Mouse (Mus musculus): ENCODE data around the gene Kbtbd4. TPM values are rescaled to one million over a fixed set of nuclear protein-coding genes. Genes with fewer than 3 reads are reported as not detected.

The Kbtbd4 gene
- total and polyA plus RNA-seq, 3 experiments: 21.9 to 23.1 TPM; not detected in 1

DNA sequence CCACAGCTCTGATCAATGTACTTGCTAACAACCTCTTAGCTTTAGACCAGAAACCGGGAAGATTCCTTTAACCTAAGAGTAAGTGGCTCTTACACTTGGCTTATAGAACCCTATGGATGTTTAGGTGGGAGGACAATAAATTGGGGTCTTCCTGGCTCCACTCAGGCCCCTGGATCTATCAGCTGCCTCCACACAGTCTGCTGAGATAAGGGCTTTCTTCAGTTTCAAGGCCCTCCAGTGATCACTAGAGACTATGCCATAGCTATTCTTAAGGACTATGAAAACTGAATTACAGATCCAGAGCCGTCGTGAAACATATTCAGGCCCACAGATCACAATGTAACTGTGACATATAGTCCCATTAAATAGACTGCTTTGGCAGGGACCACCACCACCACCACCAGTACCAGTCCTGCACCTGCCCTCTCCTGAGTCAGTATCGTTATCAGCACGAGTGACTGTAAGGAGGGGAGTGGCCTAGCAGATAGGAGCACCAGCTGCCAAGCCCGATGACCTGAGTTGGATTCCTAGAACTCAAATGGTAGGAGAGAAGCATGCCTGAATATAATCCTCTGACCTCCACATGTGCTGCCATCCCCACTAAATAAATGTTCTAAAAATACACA lies 10.8 kb upstream of the Kbtbd4 start:
- peaks cover 8 to 25% of the 10 kb centered on the region in 2 experiments for H3K4me1 ChIP-seq (ENCODE audit: control insufficient read depth in 1 of 2, insufficient read depth in 2 of 2, low read length in 2 of 2)
- peaks cover 4 to 22% of the 10 kb centered on the region in 2 experiments; a peak in 3 of 4 replicates for H3K36me3 ChIP-seq (ENCODE audit: control insufficient read depth in 1 of 2, insufficient read depth in 2 of 2, low read length in 2 of 2)
- H3K4me3 ChIP-seq (ENCODE audit: control insufficient read depth in 1 of 2, insufficient read depth in 1 of 2, low read depth in 2 of 2, low read length in 2 of 2): no peak overlapping the region
- no peaks in the 10 kb centered on the region for H3K27me3 ChIP-seq (ENCODE audit: control insufficient read depth in 1 of 2, insufficient read depth in 2 of 2, low read length in 2 of 2)
- no peak overlapping the region for H3K9ac ChIP-seq (ENCODE audit: control insufficient read depth, low read depth, low read length, poor library complexity, severe bottlenecking)
- peak overlapping the region; percentile 67 for H3K27ac ChIP-seq (ENCODE audit: control insufficient read depth, low read depth, low read length)
- no peaks in the 10 kb centered on the region for H3K79me2 ChIP-seq (ENCODE audit: control insufficient read depth, insufficient read depth, low read length, poor library complexity)
- peak; percentile 68 for DNase-seq (ENCODE audit: low read depth, low spot score)
- H3K9me3 ChIP-seq (replicated peaks; ENCODE audit: insufficient read depth, low read length): no peaks in the 10 kb centered on the region
- no peak for TF ChIP-seq ZMIZ1 (IDR thresholded peaks at IDR 0.05; ENCODE audit: low read depth, low read length)
- TF ChIP-seq TBP (IDR thresholded peaks at IDR 0.05; ENCODE audit: low read depth, low read length): no peak
- peak; percentile 77 for TF ChIP-seq GATA1 (IDR thresholded peaks at IDR 0.05; ENCODE audit: low read depth, low read length)
- no peak for TF ChIP-seq HCFC1 (IDR thresholded peaks at IDR 0.05; ENCODE audit: low read depth, low read length)
- TF ChIP-seq MYB (IDR thresholded peaks at IDR 0.05; ENCODE audit: low read depth, low read length): no peak
- no peak for TF ChIP-seq ELF1 (IDR thresholded peaks at IDR 0.05; ENCODE audit: low read depth, low read length)
- peak; percentile 18; the same call in 1 of the 2 replicates for TF ChIP-seq SIN3A (IDR thresholded peaks at IDR 0.05; ENCODE audit: low read length)
- TF ChIP-seq USF1 (IDR thresholded peaks at IDR 0.05; ENCODE audit: low read depth, low read length): no peak
- TF ChIP-seq MXI1 (IDR thresholded peaks at IDR 0.05; ENCODE audit: low read depth, low read length): peak; percentile 66
- no peak for TF ChIP-seq UBTF (IDR thresholded peaks at IDR 0.05; ENCODE audit: borderline replicate concordance, insufficient read depth, low read depth, low read length)
- no peak for TF ChIP-seq RAD21 (IDR thresholded peaks at IDR 0.05; ENCODE audit: low read depth, low read length)
- TF ChIP-seq TAL1 (IDR thresholded peaks at IDR 0.05; ENCODE audit: low read length): peak; percentile 47
- no peak for TF ChIP-seq KAT2A (conservative IDR thresholded peaks at IDR 0.05; ENCODE audit: low read depth, low read length)
- TF ChIP-seq NRF1 (IDR thresholded peaks at IDR 0.05; ENCODE audit: insufficient read depth, low read depth, low read length, poor library complexity, severe bottlenecking): no peak
- no peak for TF ChIP-seq CHD1 (IDR thresholded peaks at IDR 0.05; ENCODE audit: low read depth, low read length)
- peak; percentile 27; the same call in 1 of the 2 replicates for TF ChIP-seq MAX (IDR thresholded peaks at IDR 0.05; ENCODE audit: low read length)
- peak; percentile 28 to 74; a peak in 3 of 4 replicates for TF ChIP-seq EP300 (IDR thresholded peaks at IDR 0.05; ENCODE audit: low read depth in 1 of 2, low read length in 2 of 2)
- no peak for TF ChIP-seq MAZ (IDR thresholded peaks at IDR 0.05; ENCODE audit: low read depth, low read length)
- no peak for TF ChIP-seq ZC3H11A (IDR thresholded peaks at IDR 0.05; ENCODE audit: low read depth, low read length)
- no peak for TF ChIP-seq NELFE (IDR thresholded peaks at IDR 0.05; ENCODE audit: low read depth, low read length)
- peak; percentile 44; the same call in 1 of the 2 replicates for TF ChIP-seq BHLHE40 (IDR thresholded peaks at IDR 0.05; ENCODE audit: borderline replicate concordance, low read depth, low read length)
- peak; percentile 88 for TF ChIP-seq TCF12 (IDR thresholded peaks at IDR 0.05; ENCODE audit: low read depth, low read length)
- TF ChIP-seq POLR2AphosphoS2 (IDR thresholded peaks at IDR 0.05; ENCODE audit: low read length): no peak
- no peak for TF ChIP-seq POLR2A (IDR thresholded peaks at IDR 0.05; ENCODE audit: control insufficient read depth in 1 of 2, insufficient read depth in 1 of 2, low read depth in 1 of 2, low read length in 2 of 2, poor library complexity in 1 of 2)
- no peak for TF ChIP-seq E2F4 (IDR thresholded peaks at IDR 0.05; ENCODE audit: borderline replicate concordance, low read depth, low read length)
- TF ChIP-seq RCOR1 (IDR thresholded peaks at IDR 0.05; ENCODE audit: low read depth, low read length): no peak
- TF ChIP-seq GABPA (IDR thresholded peaks at IDR 0.05; ENCODE audit: low read depth, low read length): no peak
- TF ChIP-seq MYC (IDR thresholded peaks at IDR 0.05; ENCODE audit: low read depth, low read length): no peak
- no peak for TF ChIP-seq CHD2 (IDR thresholded peaks at IDR 0.05; ENCODE audit: low read length)
- TF ChIP-seq MEF2A (IDR thresholded peaks at IDR 0.05; ENCODE audit: extremely low read depth, insufficient replicate concordance, low read depth, low read length, poor library complexity, severe bottlenecking): no peak
- TF ChIP-seq USF2 (IDR thresholded peaks at IDR 0.05; ENCODE audit: borderline replicate concordance in 1 of 2, insufficient read depth in 1 of 2, low read depth in 1 of 2, low read length in 2 of 2): no peak
- no peak for TF ChIP-seq JUND (IDR thresholded peaks at IDR 0.05; ENCODE audit: low read depth, low read length)
- no peak for TF ChIP-seq CTCF (IDR thresholded peaks at IDR 0.05 in 2 of 3, conservative IDR thresholded peaks at IDR 0.05 in 1 of 3; ENCODE audit: control insufficient read depth in 1 of 3, insufficient read depth in 1 of 3, low read depth in 2 of 3, low read length in 3 of 3, poor library complexity in 1 of 3, severe bottlenecking in 1 of 3)
- peak; percentile 77 for TF ChIP-seq ETS1 (IDR thresholded peaks at IDR 0.05; ENCODE audit: low read depth, low read length)
- no peak for TF ChIP-seq ZNF384 (IDR thresholded peaks at IDR 0.05; ENCODE audit: low read depth, low read length)
- no peak for TF ChIP-seq ZKSCAN1 (IDR thresholded peaks at IDR 0.05; ENCODE audit: low read depth, low read length)
- TF ChIP-seq POLR2AphosphoS5 (IDR thresholded peaks at IDR 0.05; ENCODE audit: borderline replicate concordance, low read depth, low read length): no peak
